Mouse (Mus musculus) cortical plate, adult 2 months (tissue): ENCODE data around the gene Utp6.

Experiments used
- CTCF ChIP-seq: fragments of 200-500 bp; IDR thresholded peaks from 2 replicates; pipeline ENCODE4 v1.5.1; 2011; ENCODE audit warnings: mild to moderate bottlenecking, control low read depth, low read length; ENCODE audit not compliant: insufficient read depth; ENCODE audit errors: extremely low read depth
- POLR2A ChIP-seq: fragments of 200-500 bp; IDR thresholded peaks from 2 replicates; pipeline ENCODE4 v1.6.1; 2011; ENCODE audit warnings: mild to moderate bottlenecking, low read length, control low read depth; ENCODE audit not compliant: insufficient read depth; ENCODE audit errors: extremely low read depth

- no peak for TF ChIP-seq POLR2A
- no peak for TF ChIP-seq CTCF
Observed at GRCm38 (mm10) chr11:79901146-79901545, 61.0 kb downstream of the Utp6 start.
